Mouse (Mus musculus): ENCODE results near the gene Myl10. TPM values are rescaled to one million over a fixed set of nuclear protein-coding genes. Genes with fewer than 3 reads are reported as not detected.

Myl10 gene
- polyA plus RNA-seq, 1 experiment from 2014 or later = not detected

Other genes with a start within 250 kb of the Myl10 start
- 138 and 141 TPM in 2 replicates for gene Cux1, start 125.7 kb upstream of the Myl10 start, polyA plus RNA-seq (2015; fragmentation: Nextera tagmentation; extraction: Ambion mirVana)
- gene Col26a1, start 190.1 kb downstream of the Myl10 start, polyA plus RNA-seq (2015; fragmentation: Nextera tagmentation; extraction: Ambion mirVana) = 13.9 and 16.7 TPM in 2 replicates
- gene Ift22, start 215.0 kb downstream of the Myl10 start, polyA plus RNA-seq (2015; fragmentation: Nextera tagmentation; extraction: Ambion mirVana) = 112 and 114 TPM in 2 replicates

Data from forebrain, embryonic 16.5 days (tissue).